Comparison of ENCODE assay signal across 12 mouse cellular contexts in the genomic region with DNA sequence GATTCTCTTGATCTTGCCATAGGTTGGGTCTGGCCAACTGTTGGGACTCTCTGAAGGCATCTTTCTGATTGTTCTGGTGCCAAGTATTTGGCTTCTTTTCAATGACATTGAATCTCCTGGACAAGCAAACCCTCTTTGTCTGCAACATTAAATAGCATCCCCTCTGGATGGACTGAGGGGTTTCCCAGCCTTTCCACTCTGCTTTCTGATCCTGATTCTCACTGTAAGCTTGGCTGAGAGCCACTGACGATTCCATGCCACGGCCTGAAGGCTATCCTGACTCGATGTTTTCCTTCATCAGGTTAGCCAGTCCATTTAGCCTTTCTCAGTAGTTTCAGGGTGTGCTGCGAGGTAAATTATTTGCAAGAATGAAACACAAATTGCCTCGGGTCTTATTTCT.
"Had no signal": no experiment of that assay in that cellular context is flagged by ENCODE, and none has a peak within 500 bp of the region (broad histone marks: within the 10 kb centered on the region; RNA-seq: fewer than 3 reads in every experiment).

No protein-coding gene starts in this region.

- ATAC-seq: liver, postnatal 0 days; lung, postnatal 0 days; midbrain, embryonic 15.5 days had no signal

- DNase-seq: kidney, postnatal 10 days; layer of hippocampus, postnatal 36 days; liver, postnatal 0 days; lung, embryonic 14.5 days; right cerebral cortex, adult 18-20 months; right cerebral cortex, postnatal 14 days; right cerebral cortex, postnatal 4 days; thymus, adult 2 months; thymus, postnatal 14 days; thymus, postnatal 4 days had no signal
